Mouse (Mus musculus): ENCODE data around the gene Bcl9l. TPM values are rescaled to one million over a fixed set of nuclear protein-coding genes. Genes with fewer than 3 reads are reported as not detected.

The Bcl9l gene
- total and polyA plus RNA-seq, 3 experiments, result 0.58 to 5.1 TPM; not detected in 1

GRCm38 (mm10) chr9:44488855-44489381 lies 6.3 kb downstream of the Bcl9l start:
- Histone ChIP-seq H3K79me2 (ENCODE audit: control insufficient read depth, insufficient read depth, low read length, poor library complexity) (no peaks in the 10 kb centered on the region), H3K9me3 (replicated peaks; ENCODE audit: insufficient read depth, low read length) (no peaks in the 10 kb centered on the region), H3K36me3 (ENCODE audit: control insufficient read depth in 1 of 2, insufficient read depth in 2 of 2, low read length in 2 of 2) (peaks cover 0 to 6% of the 10 kb centered on the region in 2 experiments; a peak in 2 of 4 replicates), H3K9ac (ENCODE audit: control insufficient read depth, low read depth, low read length, poor library complexity, severe bottlenecking) (no peak overlapping the region), H3K27me3 (ENCODE audit: control insufficient read depth in 1 of 2, insufficient read depth in 2 of 2, low read length in 2 of 2) (no peaks in the 10 kb centered on the region), H3K4me1 (ENCODE audit: control insufficient read depth in 1 of 2, insufficient read depth in 2 of 2, low read length in 2 of 2) (peaks cover 0 to 9% of the 10 kb centered on the region in 2 experiments; a peak in 2 of 4 replicates), H3K4me3 (ENCODE audit: control insufficient read depth in 1 of 2, insufficient read depth in 1 of 2, low read depth in 2 of 2, low read length in 2 of 2) (no peak overlapping the region), H3K27ac (ENCODE audit: control insufficient read depth, low read depth, low read length) (no peak overlapping the region)
- DNase-seq (ENCODE audit: low read depth, low spot score), result no peak
- TF ChIP-seq UBTF (IDR thresholded peaks at IDR 0.05; ENCODE audit: borderline replicate concordance, insufficient read depth, low read depth, low read length), result no peak
- no peak for TF ChIP-seq RCOR1 (IDR thresholded peaks at IDR 0.05; ENCODE audit: low read depth, low read length)
- no peak for TF ChIP-seq CTCF (IDR thresholded peaks at IDR 0.05 in 2 of 3, conservative IDR thresholded peaks at IDR 0.05 in 1 of 3; ENCODE audit: control insufficient read depth in 1 of 3, insufficient read depth in 1 of 3, low read depth in 2 of 3, low read length in 3 of 3, poor library complexity in 1 of 3, severe bottlenecking in 1 of 3)
- TF ChIP-seq NRF1 (IDR thresholded peaks at IDR 0.05; ENCODE audit: insufficient read depth, low read depth, low read length, poor library complexity, severe bottlenecking), result no peak
- no peak for TF ChIP-seq MYC (IDR thresholded peaks at IDR 0.05; ENCODE audit: low read depth, low read length)
- TF ChIP-seq GATA1 (IDR thresholded peaks at IDR 0.05; ENCODE audit: low read depth, low read length), result no peak
- no peak for TF ChIP-seq TBP (IDR thresholded peaks at IDR 0.05; ENCODE audit: low read depth, low read length)
- TF ChIP-seq NELFE (IDR thresholded peaks at IDR 0.05; ENCODE audit: low read depth, low read length), result no peak
- no peak for TF ChIP-seq RAD21 (IDR thresholded peaks at IDR 0.05; ENCODE audit: low read depth, low read length)
- no peak for TF ChIP-seq ZMIZ1 (IDR thresholded peaks at IDR 0.05; ENCODE audit: low read depth, low read length)
- no peak for TF ChIP-seq USF2 (IDR thresholded peaks at IDR 0.05; ENCODE audit: borderline replicate concordance in 1 of 2, insufficient read depth in 1 of 2, low read depth in 1 of 2, low read length in 2 of 2)
- TF ChIP-seq POLR2A (IDR thresholded peaks at IDR 0.05; ENCODE audit: control insufficient read depth in 1 of 2, insufficient read depth in 1 of 2, low read depth in 1 of 2, low read length in 2 of 2, poor library complexity in 1 of 2), result no peak
- TF ChIP-seq ETS1 (IDR thresholded peaks at IDR 0.05; ENCODE audit: low read depth, low read length), result no peak
- TF ChIP-seq MAZ (IDR thresholded peaks at IDR 0.05; ENCODE audit: low read depth, low read length), result no peak
- no peak for TF ChIP-seq EP300 (IDR thresholded peaks at IDR 0.05; ENCODE audit: low read depth in 1 of 2, low read length in 2 of 2)
- TF ChIP-seq TAL1 (IDR thresholded peaks at IDR 0.05; ENCODE audit: low read length), result no peak
- no peak for TF ChIP-seq CHD2 (IDR thresholded peaks at IDR 0.05; ENCODE audit: low read length)
- no peak for TF ChIP-seq JUND (IDR thresholded peaks at IDR 0.05; ENCODE audit: low read depth, low read length)
- no peak for TF ChIP-seq POLR2AphosphoS2 (IDR thresholded peaks at IDR 0.05; ENCODE audit: low read length)

GRCm38 (mm10) chr9:44489651-44490085 lies 7.0 kb downstream of the Bcl9l start:
- H3K27me3 ChIP-seq (ENCODE audit: control insufficient read depth in 1 of 2, insufficient read depth in 2 of 2, low read length in 2 of 2), result no peaks in the 10 kb centered on the region
- no peaks in the 10 kb centered on the region for H3K9me3 ChIP-seq (replicated peaks; ENCODE audit: insufficient read depth, low read length)
- H3K9ac ChIP-seq (ENCODE audit: control insufficient read depth, low read depth, low read length, poor library complexity, severe bottlenecking), result no peak overlapping the region
- DNase-seq (ENCODE audit: low read depth, low spot score), result no peak
- peaks cover 0 to 6% of the 10 kb centered on the region in 2 experiments; a peak in 2 of 4 replicates for H3K36me3 ChIP-seq (ENCODE audit: control insufficient read depth in 1 of 2, insufficient read depth in 2 of 2, low read length in 2 of 2)
- no peak overlapping the region for H3K27ac ChIP-seq (ENCODE audit: control insufficient read depth, low read depth, low read length)
- no peaks in the 10 kb centered on the region for H3K79me2 ChIP-seq (ENCODE audit: control insufficient read depth, insufficient read depth, low read length, poor library complexity)
- peaks cover 0 to 11% of the 10 kb centered on the region in 2 experiments; a peak in 2 of 4 replicates for H3K4me1 ChIP-seq (ENCODE audit: control insufficient read depth in 1 of 2, insufficient read depth in 2 of 2, low read length in 2 of 2)
- H3K4me3 ChIP-seq (ENCODE audit: control insufficient read depth in 1 of 2, insufficient read depth in 1 of 2, low read depth in 2 of 2, low read length in 2 of 2), result no peak overlapping the region
- TF ChIP-seq MAFK (IDR thresholded peaks at IDR 0.05; ENCODE audit: borderline replicate concordance, low read depth, low read length), result no peak
- no peak for TF ChIP-seq JUND (IDR thresholded peaks at IDR 0.05; ENCODE audit: low read depth, low read length)
- TF ChIP-seq ZMIZ1 (IDR thresholded peaks at IDR 0.05; ENCODE audit: low read depth, low read length), result no peak
- TF ChIP-seq HCFC1 (IDR thresholded peaks at IDR 0.05; ENCODE audit: low read depth, low read length), result no peak
- TF ChIP-seq GABPA (IDR thresholded peaks at IDR 0.05; ENCODE audit: low read depth, low read length), result no peak
- TF ChIP-seq ZNF384 (IDR thresholded peaks at IDR 0.05; ENCODE audit: low read depth, low read length), result no peak
- no peak for TF ChIP-seq BHLHE40 (IDR thresholded peaks at IDR 0.05; ENCODE audit: borderline replicate concordance, low read depth, low read length)
